Mouse (Mus musculus) cerebellum, adult 2 months (tissue): ENCODE measurements at regions not wholly inside any gene's neighbourhood (a gene's known extent, or its start where the extent isn't known, plus 50 kb on each side); places are given as distances from the start of the nearest gene placed in this dataset.
A peak's percentile ranks its signal among the peaks of the same experiment; 100 is the strongest.

Experiments
- DNase-seq, 2 experiments: peaks; one replicate each; pipeline ENCODE4 v3.0.0; 2021
- H3K27ac ChIP-seq: fragments of 200-500 bp; 2 replicates; pipeline ENCODE4 v1.5.1; 2012; ENCODE audit warnings: low read length, control low read depth, inconsistent platforms; ENCODE audit not compliant: insufficient read depth
- H3K27me3 ChIP-seq: fragments of 200-500 bp; 2 replicates; pipeline ENCODE4 v1.6.1; 2012; ENCODE audit warnings: inconsistent platforms, mild to moderate bottlenecking, low read length, moderate library complexity; ENCODE audit not compliant: control insufficient read depth, insufficient read depth
- H3K4me1 ChIP-seq: fragments of 200-500 bp; 2 replicates; pipeline ENCODE4 v1.6.1; 2011; ENCODE audit warnings: low read length; ENCODE audit not compliant: control insufficient read depth, insufficient read depth
- H3K4me3 ChIP-seq: fragments of 200-500 bp; replicated peaks from 2 replicates; pipeline ENCODE3; 2011; ENCODE audit warnings: mild to moderate bottlenecking, low read depth, low read length, control low read depth; ENCODE audit not compliant: insufficient read depth
- CTCF ChIP-seq: fragments of 200-500 bp; IDR thresholded peaks from 2 replicates; pipeline ENCODE4 v1.5.1; 2011; ENCODE audit warnings: low read depth, mild to moderate bottlenecking, control low read depth, low read length, moderate library complexity, borderline replicate concordance; ENCODE audit not compliant: insufficient read depth
- POLR2A ChIP-seq: fragments of 200-500 bp; IDR thresholded peaks from 2 replicates; pipeline ENCODE4 v1.6.1; 2011; ENCODE audit warnings: low read length, control low read depth, borderline replicate concordance; ENCODE audit not compliant: insufficient read depth
- WGBS: fragments of 180-500 bp; shearing (Covaris S2); methylation state at CpG from one replicate; pipeline ENCODE4 v1.1.7; 2018; 5-methylcytosine and 5-hydroxymethylcytosine counted together

- 15% methylated on average over 8 of the region's 8 CpGs for WGBS
- DNase-seq, result peak; percentile 51 to 57
- Histone ChIP-seq H3K4me3 (no peak overlapping the region), H3K4me1 (peaks cover 8% of the 10 kb centered on the region; the same call in 1 of the 2 replicates), H3K27me3 (no peaks in the 10 kb centered on the region), H3K27ac (no peak overlapping the region)
- no peak for TF ChIP-seq POLR2A
- TF ChIP-seq CTCF, result no peak
Observed at GRCm38 (mm10) chr11:89932231-89932865, 70.3 kb downstream of the Pctp start.

- DNase-seq, result no peak
- Histone ChIP-seq H3K4me3 (no peak overlapping the region), H3K27ac (no peak overlapping the region), H3K4me1 (peaks cover 8% of the 10 kb centered on the region; the same call in 1 of the 2 replicates), H3K27me3 (no peaks in the 10 kb centered on the region)
- WGBS, result 91% methylated on average over 12 of the region's 12 CpGs
- TF ChIP-seq CTCF (no peak), POLR2A (no peak)
Observed at GRCm38 (mm10) chr11:89929115-89929988, 73.3 kb downstream of the Pctp start.

- Histone ChIP-seq H3K4me1 (peaks cover 8% of the 10 kb centered on the region; the same call in 1 of the 2 replicates), H3K4me3 (no peak overlapping the region), H3K27me3 (no peaks in the 10 kb centered on the region), H3K27ac (no peak overlapping the region)
- 76% methylated on average over 3 of the region's 3 CpGs for WGBS
- TF ChIP-seq CTCF, result no peak
- TF ChIP-seq POLR2A, result no peak
- no peak for DNase-seq
Observed at GRCm38 (mm10) chr11:89927483-89928156, 75.1 kb downstream of the Pctp start.

- Histone ChIP-seq H3K27ac (no peak overlapping the region), H3K4me1 (no peaks in the 10 kb centered on the region), H3K4me3 (no peak overlapping the region), H3K27me3 (no peaks in the 10 kb centered on the region)
- TF ChIP-seq POLR2A, result no peak
- TF ChIP-seq CTCF, result no peak
- 65% methylated on average over 6 of the region's 6 CpGs for WGBS
- DNase-seq, result no peak
Observed at GRCm38 (mm10) chr11:89922551-89922950, 80.1 kb downstream of the Pctp start.

GRCm38 (mm10) chr11:89921146-89921545 lies 81.5 kb downstream of the Pctp start:
- TF ChIP-seq POLR2A, result no peak
- peak; percentile 36; the same call in 1 of the 2 replicates for TF ChIP-seq CTCF
- no peaks in the 10 kb centered on the region for H3K4me1 ChIP-seq
- H3K27me3 ChIP-seq, result no peaks in the 10 kb centered on the region
- peak; percentile 14 to 28 for DNase-seq
- 13% methylated on average over 6 of the region's 6 CpGs for WGBS
- no peak overlapping the region for H3K27ac ChIP-seq
- no peak overlapping the region for H3K4me3 ChIP-seq

GRCm38 (mm10) chr11:89915795-89916194 lies 86.9 kb downstream of the Pctp start:
- Histone ChIP-seq H3K27me3 (no peaks in the 10 kb centered on the region), H3K27ac (no peak overlapping the region), H3K4me1 (no peaks in the 10 kb centered on the region), H3K4me3 (no peak overlapping the region)
- no peak for TF ChIP-seq POLR2A
- no peak for TF ChIP-seq CTCF
- DNase-seq, result no peak
- WGBS, result 89% methylated on average over 4 of the region's 4 CpGs

- no peak overlapping the region for H3K4me3 ChIP-seq
- 82% methylated on average over 2 of the region's 2 CpGs for WGBS
- no peaks in the 10 kb centered on the region for H3K4me1 ChIP-seq
- H3K27me3 ChIP-seq, result no peaks in the 10 kb centered on the region
- H3K27ac ChIP-seq, result no peak overlapping the region
- TF ChIP-seq CTCF, result no peak
- no peak for DNase-seq
Observed at GRCm38 (mm10) chr11:89914577-89914976, 88.1 kb downstream of the Pctp start.
